18 mouse cellular contexts compared by ENCODE assay signal in the genomic region with DNA sequence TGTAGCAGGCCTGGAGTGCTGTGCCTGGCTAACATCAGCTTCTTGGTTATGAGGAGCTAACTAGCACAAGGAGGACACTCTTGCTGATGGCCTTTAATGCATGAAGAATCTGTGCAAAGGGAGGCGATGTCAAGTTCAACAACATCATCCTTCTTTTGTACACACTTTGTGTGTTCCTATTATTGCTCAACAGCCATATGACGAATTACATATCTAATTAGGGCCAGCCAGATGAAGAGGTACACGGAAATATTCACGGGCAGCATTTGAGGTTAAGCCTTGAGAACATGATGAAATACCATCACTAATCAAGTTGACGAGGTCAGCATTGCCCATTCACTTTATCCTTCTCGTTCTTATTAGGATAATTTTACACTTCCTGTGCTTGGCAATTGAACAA.
"Had no signal": no experiment of that assay in that cellular context is flagged by ENCODE, and none has a peak within 500 bp of the region (broad histone marks: within the 10 kb centered on the region; RNA-seq: fewer than 3 reads in every experiment).

No protein-coding gene starts in this region.

- H3K4me3 ChIP-seq: liver, embryonic 15.5 days; lung, embryonic 15.5 days; megakaryocyte, embryonic 14.5 days; midbrain, embryonic 12.5 days; midbrain, embryonic 15.5 days; neural tube, embryonic 12.5 days had no signal

- H3K36me3 ChIP-seq: liver, embryonic 15.5 days; lung, embryonic 15.5 days; midbrain, embryonic 12.5 days; midbrain, embryonic 15.5 days; neural tube, embryonic 12.5 days had no signal

- H3K4me2 ChIP-seq: liver, embryonic 15.5 days; lung, embryonic 15.5 days; midbrain, embryonic 12.5 days; midbrain, embryonic 15.5 days; neural tube, embryonic 12.5 days had no signal

- H3K27ac ChIP-seq: liver, embryonic 15.5 days; lung, embryonic 15.5 days; macrophage; midbrain, embryonic 12.5 days; midbrain, embryonic 15.5 days; neural tube, embryonic 12.5 days had no signal

- ATAC-seq: liver, postnatal 0 days; lung, postnatal 0 days; midbrain, embryonic 15.5 days had no signal

- H3K27me3 ChIP-seq: liver, embryonic 15.5 days; lung, embryonic 15.5 days; megakaryocyte, embryonic 14.5 days; midbrain, embryonic 15.5 days; neural tube, embryonic 12.5 days had no signal

- DNase-seq: liver, postnatal 0 days; lung, adult 2 months; lung, postnatal 14 days; lung, postnatal 36 days; right cerebral cortex, postnatal 25 days; right cerebral cortex, postnatal 4 days; spleen, adult 18-20 months; thymus, adult 18-20 months; thymus, postnatal 14 days; thymus, postnatal 36 days had no signal

- H3K9ac ChIP-seq: liver, embryonic 15.5 days; liver, postnatal 0 days; lung, embryonic 15.5 days; midbrain, embryonic 12.5 days; midbrain, embryonic 15.5 days; neural tube, embryonic 12.5 days had no signal

- H3K4me1 ChIP-seq: liver, embryonic 15.5 days; lung, embryonic 15.5 days; megakaryocyte, embryonic 14.5 days; midbrain, embryonic 12.5 days; midbrain, embryonic 15.5 days; neural tube, embryonic 12.5 days had no signal

- H3K9me3 ChIP-seq: liver, embryonic 15.5 days; lung, embryonic 15.5 days; midbrain, embryonic 12.5 days; midbrain, embryonic 15.5 days; neural tube, embryonic 12.5 days had no signal
